Mouse (Mus musculus): ENCODE results near the gene Ctcfl. TPM values are rescaled to one million over a fixed set of nuclear protein-coding genes. Genes with fewer than 3 reads are reported as not detected.
A peak's percentile ranks its signal among the peaks of the same experiment; 100 is the strongest.

The Ctcfl gene
- total RNA-seq, 2 experiments from 2014 or later, result 0.14 to 0.18 TPM

DNA sequence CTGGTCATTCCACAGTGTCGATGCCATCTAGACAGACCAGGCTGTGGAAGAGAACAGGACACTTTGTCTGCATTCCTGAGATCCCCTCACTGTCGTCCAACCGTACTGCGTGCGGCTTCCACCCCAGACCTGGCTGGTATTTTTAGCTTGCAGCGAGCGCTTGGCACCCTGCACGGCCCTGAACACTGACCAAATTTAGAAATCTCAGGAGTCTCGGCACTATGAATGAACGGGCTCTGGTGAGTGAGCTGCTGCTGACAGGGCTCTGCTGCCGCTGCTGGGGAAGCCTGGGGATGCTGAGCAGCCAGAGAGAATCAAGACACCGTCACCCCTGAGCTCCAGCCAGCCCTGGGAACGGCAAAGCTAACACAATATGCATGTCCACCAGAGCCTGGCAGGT lies 31.9 kb downstream of the Ctcfl start:
- DNase-seq (ENCODE audit: low spot score), result peak; percentile 56
- intact Hi-C loops (cut with DNase I), result loop anchor here (5.0 to 10.0 kb wide), 3 partner anchors 63 to 610 kb away; partner anchors contain the start of gene Rbm38

DNA sequence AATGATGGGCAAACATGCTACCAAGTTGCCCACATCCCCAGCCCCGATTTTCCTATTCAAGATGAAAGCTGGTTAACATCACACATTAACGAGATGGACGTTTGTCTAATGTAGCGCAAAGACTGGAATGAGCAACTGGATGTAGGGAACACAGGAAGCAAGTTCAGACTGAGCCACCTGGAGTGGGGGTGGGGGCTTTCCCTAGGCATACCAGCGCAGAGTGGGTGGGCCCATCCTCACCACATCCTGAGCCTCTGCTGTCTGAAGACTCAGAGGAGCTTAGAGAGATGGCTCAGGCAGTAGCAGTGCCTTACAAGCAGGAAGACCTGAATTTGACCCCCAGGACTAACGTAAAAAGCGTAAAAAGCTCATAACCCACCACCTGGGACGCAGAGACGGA lies 33.6 kb downstream of the Ctcfl start:
- intact Hi-C loops (cut with DNase I), result loop anchor here (5.0 to 10.0 kb wide), 3 partner anchors 61 to 608 kb away; partner anchors contain the start of gene Rbm38
- no peak for DNase-seq (ENCODE audit: low spot score)

DNA sequence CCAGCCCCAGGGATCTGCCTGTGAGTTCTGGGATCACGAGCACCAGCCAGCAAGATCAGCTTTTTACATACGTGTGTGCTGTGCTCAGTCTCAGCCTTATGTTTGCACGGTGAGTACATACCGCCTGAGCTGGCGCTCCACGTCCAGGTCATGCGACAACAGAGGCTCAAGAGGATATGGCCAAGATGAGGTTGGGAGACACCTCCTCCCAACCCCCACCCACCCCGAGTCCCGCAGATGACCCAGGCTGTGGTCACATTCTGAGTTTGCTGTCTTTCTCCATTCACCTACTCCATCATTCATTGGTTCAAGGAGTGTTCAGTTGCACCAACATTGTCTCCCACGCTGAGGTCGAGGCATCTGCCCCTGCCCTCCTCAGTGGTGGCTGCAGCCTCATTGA lies 34.5 kb downstream of the Ctcfl start:
- intact Hi-C loops (cut with DNase I), result loop anchor here (5.0 to 10.0 kb wide), 3 partner anchors 60 to 608 kb away; partner anchors contain the start of gene Rbm38
- DNase-seq (ENCODE audit: low spot score), result no peak

DNA sequence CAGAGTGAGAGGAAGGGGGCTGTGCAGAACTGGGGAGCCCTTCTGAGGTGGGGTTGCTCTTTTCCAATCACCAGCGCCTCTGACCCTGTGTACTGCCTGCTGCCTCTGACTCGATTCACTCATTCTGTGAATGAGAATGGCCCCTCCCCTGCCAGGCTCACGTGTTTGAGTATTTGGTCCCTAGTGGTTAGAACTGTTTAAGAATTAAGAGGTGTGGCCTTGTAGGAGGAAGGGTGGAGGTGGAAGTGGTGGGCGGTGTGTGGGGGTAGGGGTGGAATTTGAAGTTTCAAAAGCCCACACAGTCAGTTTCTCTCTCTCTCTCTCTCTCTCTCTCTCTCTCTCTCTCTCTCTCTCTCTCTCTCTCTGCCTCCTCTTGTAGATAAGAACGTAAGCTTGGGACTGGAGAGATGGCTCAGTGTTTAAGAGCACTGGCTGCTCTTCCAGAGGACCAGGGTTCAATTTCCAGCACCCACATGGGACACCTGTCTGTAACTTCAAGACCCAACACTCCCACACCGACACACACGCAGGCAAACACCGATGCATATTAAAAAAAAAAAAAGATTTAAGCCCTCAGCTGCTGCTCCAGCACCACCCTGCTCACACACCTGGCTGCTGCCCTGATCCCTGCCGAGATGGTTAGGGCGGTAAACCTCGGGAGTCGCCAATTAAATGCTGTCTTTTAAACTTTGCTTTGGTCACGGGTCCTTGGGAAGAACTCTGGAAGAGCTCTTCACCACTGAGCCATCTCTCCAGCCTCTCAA lies 35.4 kb downstream of the Ctcfl start:
- no peak for DNase-seq (ENCODE audit: low spot score)
- intact Hi-C loops (cut with DNase I), result loop anchor here (10.0 kb wide), 1 partner anchor 59 kb away; the partner anchor contains the start of gene Rbm38

DNA sequence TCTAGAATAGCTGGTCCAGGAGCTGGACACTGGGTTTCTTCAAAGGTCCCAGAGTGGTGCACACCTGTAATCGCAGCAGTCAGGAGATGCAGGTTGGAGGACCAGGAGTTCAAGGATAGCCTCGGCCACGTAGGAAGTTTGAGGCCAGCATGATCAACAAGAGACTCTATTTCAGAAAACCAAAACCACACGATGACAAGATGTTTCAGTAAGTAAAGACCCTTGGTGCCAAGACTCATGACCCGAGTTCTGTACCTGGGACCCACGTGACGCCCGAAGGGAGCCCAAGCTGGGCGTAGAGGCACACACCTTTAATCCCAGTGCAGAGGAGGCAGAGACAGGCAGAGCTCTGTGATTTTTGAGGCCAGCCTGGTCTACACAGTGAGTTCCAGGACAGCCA lies 36.2 kb downstream of the Ctcfl start:
- intact Hi-C loops (cut with DNase I), result loop anchor here (10.0 kb wide), 1 partner anchor 58 kb away; the partner anchor contains the start of gene Rbm38
- DNase-seq (ENCODE audit: low spot score), result no peak

DNA sequence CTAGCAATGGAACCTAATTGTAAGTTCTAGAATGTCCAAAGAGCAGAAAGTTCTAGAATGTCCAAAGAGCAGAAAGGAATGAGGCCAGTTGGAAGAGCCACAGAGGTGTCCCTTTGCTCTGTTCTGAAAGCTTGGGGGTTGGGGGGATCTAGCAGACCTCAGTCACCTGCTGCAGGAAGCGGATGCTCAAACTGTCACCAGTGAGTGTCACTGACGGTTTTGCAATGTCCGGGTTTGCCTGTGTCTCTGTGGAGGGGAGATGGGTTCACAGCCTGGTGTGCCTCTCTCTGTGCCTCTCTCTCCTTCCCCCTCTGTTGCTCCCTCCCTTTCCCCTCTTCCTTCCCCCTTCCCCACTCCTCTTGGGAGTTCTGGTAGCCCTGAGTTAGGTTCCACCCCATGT lies 36.6 kb downstream of the Ctcfl start:
- DNase-seq (ENCODE audit: low spot score), result no peak
- intact Hi-C loops (cut with DNase I), result loop anchor here (10.0 kb wide), 1 partner anchor 58 kb away; the partner anchor contains the start of gene Rbm38

DNA sequence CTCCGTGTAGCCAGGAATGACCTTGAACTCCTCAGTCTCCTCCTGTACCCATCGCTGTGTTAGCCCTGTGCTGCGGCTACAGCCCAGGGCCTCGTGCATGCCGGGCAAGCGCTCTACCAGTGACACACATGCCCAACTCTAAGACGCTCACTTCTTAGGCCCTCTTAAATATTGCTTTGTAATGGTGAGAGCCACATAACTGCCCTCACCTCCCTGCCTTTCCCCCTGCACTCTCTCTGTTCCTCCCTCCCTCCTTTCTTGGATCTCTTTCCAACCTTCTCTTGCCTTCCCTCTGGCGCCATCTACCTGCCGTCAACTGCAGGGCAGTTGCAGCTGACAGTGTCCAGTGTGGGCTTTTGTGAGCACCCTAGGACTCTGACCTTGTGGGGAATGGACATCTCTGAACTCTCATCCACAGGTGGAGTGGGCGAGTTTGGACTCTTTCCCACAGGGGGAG lies 38.5 kb downstream of the Ctcfl start:
- peak; percentile 38 for DNase-seq (ENCODE audit: low spot score)
- intact Hi-C loops (cut with DNase I), result loop anchor here (2.0 to 10.0 kb wide), 2 partner anchors 56 to 82 kb away; partner anchors contain the start of gene Rbm38

DNA sequence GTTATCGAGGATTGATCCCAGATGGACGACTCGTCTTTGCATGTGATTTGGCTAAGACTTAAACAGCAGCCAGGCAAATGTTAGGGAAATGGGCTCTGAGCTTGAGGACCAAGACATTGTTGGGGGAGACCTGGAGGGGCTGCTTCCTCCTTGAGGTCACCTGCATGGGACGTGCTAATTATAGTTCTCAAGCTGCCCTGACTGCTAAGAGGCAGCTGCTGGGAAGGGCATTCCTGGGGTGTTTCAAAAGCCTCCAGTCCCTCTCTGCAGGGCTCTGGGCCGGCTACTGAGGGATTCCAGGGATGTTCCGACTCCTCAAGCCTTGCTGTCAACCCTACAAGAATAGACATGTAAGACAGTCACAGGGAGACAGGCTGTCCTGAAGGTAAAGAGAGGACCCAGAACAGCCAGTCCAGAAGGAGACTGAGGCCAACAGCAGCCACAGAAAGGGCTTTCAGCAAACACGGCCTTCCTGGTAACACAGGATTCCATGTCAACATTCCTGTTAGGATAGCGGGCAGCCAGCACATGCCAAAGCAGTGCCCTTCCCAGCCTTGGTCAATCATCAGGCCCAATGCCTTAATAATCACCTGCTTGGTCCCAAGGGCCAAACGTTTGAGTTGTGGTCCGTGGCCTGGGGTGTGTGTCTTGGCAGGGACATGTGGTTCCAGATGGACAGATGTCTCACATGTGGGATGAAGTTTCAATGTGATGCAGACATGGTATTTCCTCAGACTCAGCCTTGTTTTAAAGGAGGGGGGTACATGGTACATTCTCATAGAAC lies 39.4 kb downstream of the Ctcfl start:
- no peak for DNase-seq (ENCODE audit: low spot score)
- intact Hi-C loops (cut with DNase I), result loop anchor here (2.0 to 10.0 kb wide), 2 partner anchors 55 to 81 kb away; partner anchors contain the start of gene Rbm38

DNA sequence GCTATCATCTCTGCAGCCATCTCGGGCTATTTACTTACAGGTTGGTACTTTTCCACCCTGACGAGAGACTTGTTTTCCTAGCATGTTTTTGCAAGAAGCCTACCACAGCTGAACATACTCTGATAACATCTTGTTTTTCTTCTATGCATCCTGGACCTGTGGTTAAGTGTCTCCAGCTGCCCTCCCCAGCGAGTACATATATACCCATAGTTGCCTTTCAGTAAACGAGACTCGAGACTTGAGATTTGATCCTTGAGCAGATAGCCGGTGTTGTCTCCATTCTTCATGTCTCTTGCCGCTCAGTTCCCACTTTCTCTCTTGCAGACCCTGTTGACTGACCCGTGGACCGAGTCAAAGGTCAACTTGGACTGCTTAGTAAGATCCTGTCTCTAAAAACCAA lies 42.4 kb downstream of the Ctcfl start:
- intact Hi-C loops (cut with DNase I), result no loop called here
- DNase-seq (ENCODE audit: low spot score), result no peak

DNA sequence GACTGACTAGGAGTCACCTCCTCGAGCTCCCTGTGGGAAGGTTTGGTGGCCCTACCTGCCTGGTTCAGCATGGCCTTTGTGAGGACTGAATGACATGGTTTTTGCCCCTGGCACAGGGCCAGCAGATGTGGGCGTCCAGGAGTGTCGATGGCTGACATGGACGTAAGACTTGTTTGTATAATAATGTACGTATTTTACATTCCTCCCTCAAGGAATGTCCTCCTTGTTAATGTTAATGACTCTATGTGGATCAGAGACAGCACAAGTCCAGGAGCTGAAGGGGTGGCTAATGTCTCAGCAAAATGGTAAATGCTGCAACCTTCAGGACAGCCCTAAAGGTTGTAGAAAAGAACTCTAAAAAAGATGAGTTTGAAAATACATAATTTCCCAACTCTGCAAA lies 45.7 kb downstream of the Ctcfl start:
- DNase-seq (ENCODE audit: low spot score), result no peak
- intact Hi-C loops (cut with DNase I), result no loop called here

DNA sequence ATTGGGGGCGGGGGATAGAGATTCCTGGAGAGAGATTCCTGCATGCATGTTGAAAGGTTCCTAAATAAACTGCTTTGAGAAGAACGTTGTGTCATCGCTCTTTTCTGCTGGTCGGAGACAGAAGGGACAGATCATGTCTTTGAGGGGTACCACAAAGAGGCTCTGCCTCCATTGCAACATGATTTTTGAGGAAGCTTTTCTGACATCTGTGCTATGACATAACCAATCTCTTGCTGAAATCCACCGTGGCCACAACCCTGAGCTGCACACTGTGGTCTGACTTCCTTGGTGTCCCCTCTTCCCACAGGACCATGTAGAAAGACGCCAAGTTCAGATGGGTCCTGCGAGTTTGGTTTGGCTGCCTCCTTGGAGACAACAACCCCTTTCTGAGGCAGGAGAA lies 46.4 kb downstream of the Ctcfl start:
- no peak for DNase-seq (ENCODE audit: low spot score)
- intact Hi-C loops (cut with DNase I), result no loop called here

DNA sequence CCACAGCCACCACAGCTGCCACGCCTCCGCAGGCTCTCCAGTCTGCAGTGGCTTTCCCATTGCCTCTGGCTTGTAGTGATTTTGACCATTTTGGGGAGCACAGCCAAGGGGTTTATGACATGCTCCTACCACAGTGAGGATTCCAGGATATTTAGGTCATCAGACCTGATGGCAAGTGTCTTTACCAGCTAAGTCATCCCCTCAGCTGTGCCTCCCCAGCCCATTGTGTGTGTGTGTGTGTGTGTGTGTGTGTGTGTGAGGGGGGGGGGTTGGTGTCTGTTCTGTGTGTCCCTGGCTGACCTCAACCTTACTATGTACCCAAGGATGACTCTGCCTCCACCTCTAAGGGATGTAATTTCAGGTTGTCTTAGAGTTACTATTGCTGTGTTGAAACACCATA lies 54.5 kb downstream of the Ctcfl start:
- intact Hi-C loops (cut with DNase I), result no loop called here

DNA sequence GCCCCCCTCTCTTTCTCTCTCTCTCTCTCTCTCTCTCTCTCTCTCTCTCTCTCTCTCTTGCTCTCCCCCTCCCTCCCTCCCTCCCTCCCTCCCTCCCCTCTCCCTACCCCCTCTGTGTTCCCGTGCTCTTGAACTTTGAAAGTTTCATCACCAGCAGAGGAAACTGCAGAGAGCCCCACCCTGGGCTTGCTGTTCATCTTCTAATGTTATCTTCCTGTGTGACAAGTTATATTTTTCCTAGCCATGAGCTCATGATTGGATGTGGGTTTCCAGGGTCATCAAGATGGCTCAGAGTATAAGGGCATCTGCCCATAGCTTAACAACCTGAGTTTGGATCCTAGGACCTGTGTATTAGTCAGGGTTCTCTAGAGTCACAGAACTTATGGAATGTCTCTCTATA lies 56.1 kb downstream of the Ctcfl start:
- DNase-seq (ENCODE audit: low spot score), result no peak
- intact Hi-C loops (cut with DNase I), result no loop called here

More for the DNA sequence above, 54.5 kb downstream of the Ctcfl start:
- DNase-seq (ENCODE audit: low spot score), result no peak

DNA sequence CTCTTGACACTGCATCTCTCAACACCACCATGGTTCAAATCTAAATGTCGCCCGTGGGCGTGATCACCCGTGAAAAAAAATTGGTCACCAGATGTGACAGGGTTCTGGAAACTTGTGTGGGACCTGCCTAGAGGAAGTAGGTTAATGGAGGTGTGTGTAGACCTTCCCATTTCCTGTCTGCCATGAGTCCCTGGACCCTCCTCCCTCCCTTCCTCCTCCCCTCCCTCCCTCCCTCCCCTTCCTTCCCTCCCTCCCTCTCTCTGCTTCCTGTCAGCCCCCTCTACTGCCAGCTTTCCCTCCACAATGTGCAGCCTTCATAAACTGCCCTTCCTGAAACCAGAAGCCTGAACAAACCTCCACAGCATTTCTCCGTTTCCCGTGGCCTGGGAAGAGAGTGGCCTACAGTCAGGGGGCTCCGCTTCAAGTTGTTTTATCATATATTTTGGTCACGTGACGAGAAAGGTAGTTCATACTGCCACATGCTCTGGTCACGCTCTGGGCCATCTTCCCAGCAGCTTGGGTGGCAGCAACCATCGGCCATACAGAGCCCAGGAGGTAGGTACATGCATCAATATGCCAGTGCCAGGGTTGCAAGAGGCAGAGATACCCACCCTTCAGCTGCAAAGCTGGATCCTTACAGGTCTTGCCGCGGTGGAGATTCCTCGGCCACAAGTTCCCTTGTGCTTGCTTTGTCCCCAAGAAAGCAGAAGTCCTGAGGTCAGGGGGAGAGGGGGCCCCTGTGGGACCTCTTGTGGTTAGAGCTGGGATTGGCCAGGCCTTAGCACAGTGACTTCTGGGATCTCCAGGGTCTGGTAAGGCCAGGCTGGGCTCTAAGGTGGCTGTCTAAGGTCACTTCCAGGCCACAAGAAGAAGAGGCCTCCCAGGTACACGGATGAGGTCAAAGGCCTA lies 57.6 kb downstream of the Ctcfl start:
- DNase-seq (ENCODE audit: low spot score), result no peak
- intact Hi-C loops (cut with DNase I), result no loop called here

DNA sequence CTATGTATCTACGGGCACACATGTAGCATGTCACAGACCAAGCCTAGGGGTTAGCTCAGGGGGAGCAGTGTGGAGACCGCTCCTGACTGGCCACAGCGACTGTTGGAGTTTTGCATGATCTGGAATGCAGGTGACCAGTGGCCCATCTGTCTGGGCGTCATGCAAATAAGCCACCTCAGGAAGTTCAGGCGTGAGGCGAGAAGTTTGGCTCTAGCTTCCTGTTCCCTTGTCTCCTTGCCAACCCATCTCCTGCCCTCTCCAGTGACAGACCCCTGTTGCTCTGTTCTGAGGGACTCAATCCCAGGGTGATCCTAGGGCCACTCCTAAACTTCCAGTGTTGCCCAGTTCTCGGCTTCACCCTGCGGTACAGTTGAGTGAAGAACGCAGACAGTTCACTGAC lies 58.9 kb downstream of the Ctcfl start:
- DNase-seq (ENCODE audit: low spot score), result no peak

DNA sequence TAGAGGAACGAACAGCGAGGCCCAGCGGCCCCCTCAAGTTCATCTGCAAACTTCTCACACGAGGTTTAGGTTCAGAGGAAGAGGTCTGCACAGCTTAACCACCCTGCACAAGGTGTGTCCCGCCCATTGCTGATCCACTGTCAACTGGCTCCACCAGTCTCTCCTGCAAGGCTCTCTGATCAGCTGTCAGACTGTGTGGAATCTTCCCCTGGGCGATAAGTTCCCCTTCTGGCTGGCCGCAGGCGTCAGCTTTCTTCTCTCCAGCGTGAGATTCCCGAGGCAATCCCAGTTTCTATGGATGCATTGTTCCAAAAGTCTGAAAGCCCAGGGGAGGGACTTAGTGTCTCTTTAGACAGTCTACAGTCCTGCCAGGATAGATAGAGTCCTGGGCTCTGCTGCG lies 61.1 kb downstream of the Ctcfl start:
- no peak for DNase-seq (ENCODE audit: low spot score)
- intact Hi-C loops (cut with DNase I), result no loop called here

More for the DNA sequence above, 58.9 kb downstream of the Ctcfl start:
- intact Hi-C loops (cut with DNase I), result no loop called here

DNA sequence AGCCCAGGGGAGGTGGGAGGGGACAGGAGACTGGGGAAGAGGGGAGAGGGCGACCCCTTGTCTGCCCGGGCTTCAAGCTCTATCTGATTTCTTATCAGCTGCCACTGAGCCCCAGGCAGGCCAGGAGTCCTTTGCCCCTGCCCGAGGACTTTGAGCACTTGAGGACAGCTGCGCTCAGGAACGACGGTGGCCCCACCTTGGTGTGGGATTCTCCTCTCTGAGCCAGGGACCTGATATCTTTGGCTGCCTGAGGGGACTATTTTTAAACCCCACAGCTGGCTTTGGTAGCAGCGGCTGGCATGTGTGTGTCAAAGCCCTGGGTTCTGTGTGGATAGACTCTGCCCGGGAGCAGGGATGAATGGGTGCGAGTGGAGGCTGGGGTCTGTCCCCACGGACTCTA lies 61.7 kb downstream of the Ctcfl start:
- intact Hi-C loops (cut with DNase I), result no loop called here
- DNase-seq (ENCODE audit: low spot score), result no peak

DNA sequence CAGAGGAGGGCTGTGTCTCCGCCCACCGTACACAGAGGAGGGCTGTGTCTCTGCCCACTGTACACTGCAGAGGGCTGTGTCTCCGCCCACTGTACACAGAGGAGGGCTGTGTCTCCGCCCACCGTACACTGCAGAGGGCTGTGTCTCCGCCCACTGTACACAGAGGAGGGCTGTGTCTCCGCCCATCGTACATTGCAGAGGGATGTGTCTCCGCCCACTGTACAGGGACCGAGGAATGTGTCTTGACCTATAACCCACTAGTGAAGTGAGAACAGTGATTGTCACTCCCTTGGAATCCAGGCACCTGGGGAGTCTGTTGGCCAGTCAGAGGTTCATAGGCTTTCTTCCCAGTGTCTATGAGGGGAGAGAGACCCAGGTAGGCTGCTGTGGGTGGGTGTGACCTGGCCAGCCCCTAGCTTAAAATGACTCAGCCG lies 62.4 kb downstream of the Ctcfl start:
- DNase-seq (ENCODE audit: low spot score), result no peak
- intact Hi-C loops (cut with DNase I), result no loop called here

DNA sequence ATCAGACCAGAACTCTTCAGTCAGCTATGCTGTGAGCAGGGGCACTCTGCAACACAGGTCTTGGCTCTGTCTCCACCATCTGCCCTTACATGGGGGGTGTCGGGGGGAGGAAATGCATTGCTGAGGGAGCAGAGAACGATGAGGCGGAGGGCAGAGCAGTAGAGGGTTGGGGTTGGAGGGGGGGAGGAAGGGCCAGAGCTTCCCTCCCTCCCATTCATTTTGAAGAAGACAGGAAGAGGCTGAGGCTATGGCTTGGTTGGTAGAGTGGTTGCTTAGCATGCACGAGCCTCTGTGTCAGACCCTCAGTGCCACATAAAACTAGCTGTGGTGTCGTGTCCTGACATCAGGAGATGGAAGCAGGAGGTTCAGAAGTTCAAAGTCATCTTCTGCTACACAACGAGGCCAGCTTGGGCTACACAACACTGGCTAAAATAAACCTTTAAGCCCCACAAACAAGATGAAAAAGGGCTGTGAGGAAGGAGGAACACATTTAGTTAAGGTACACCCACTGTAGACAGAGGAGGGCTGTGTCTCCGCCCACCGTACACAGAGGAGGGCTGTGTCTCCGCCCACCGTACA lies 62.9 kb downstream of the Ctcfl start:
- no peak for DNase-seq (ENCODE audit: low spot score)
- intact Hi-C loops (cut with DNase I), result no loop called here
